In the genomic region with DNA sequence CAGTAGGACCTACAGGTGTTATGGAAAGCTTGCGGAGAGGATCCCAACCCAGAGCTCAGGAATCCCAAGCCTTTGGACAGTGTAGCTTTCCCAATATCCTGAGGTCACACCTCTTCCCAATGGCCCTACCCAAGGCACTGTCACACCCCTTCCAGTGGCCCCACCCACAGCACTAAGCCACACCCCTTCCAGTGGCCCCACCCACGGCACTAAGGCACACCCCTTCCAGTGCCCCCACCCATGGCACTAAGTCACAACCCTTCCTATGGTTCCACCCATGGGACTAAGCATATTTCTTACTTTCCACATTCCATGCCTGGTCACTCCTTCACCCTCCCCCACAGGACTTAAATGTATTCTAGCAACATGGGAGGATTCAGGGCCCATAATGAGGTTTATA, we compare ENCODE assay signal across 18 mouse cellular contexts. TPM values are rescaled to one million over a fixed set of nuclear protein-coding genes. Genes with fewer than 3 reads are reported as not detected.
DNase-seq lines count a peak whose midpoint lies in the region; ATAC-seq lines count a peak whose summit lies in the region.
"Had no signal": no experiment of that assay in that cellular context is flagged by ENCODE, and none has a peak within 500 bp of the region (broad histone marks: within the 10 kb centered on the region; RNA-seq: fewer than 3 reads in every experiment).

No protein-coding gene starts in this region.

- no peak overlapping the region for H3K9ac ChIP-seq in embryonic facial prominence, embryonic 15.5 days
- no peak overlapping the region for H3K9ac ChIP-seq in midbrain, embryonic 11.5 days (ENCODE audit: low read length)
- H3K9ac ChIP-seq in liver, embryonic 15.5 days, result no peak overlapping the region
- H3K9ac ChIP-seq in forebrain, embryonic 16.5 days (replicated peaks; ENCODE audit: low read depth, low read length), result no peak overlapping the region

- 65% methylated on average over 2 of the region's 2 CpGs for WGBS in embryonic facial prominence, embryonic 15.5 days
- WGBS in embryonic facial prominence, embryonic 10.5 days, result 82% methylated on average over 2 of the region's 2 CpGs
- WGBS in midbrain, embryonic 11.5 days, result 84% methylated on average over 2 of the region's 2 CpGs
- WGBS in midbrain, embryonic 10.5 days, result 86% methylated on average over 2 of the region's 2 CpGs
- 50% methylated on average over 2 of the region's 2 CpGs for WGBS in liver, embryonic 15.5 days (ENCODE audit: insufficient replicate concordance)
- 76% methylated on average over 2 of the region's 2 CpGs for WGBS in forebrain, embryonic 16.5 days

- no peak overlapping the region for H3K4me2 ChIP-seq in embryonic facial prominence, embryonic 15.5 days (replicated peaks)
- H3K4me2 ChIP-seq in midbrain, embryonic 11.5 days, result no peak overlapping the region
- no peak overlapping the region for H3K4me2 ChIP-seq in liver, embryonic 15.5 days
- H3K4me2 ChIP-seq in forebrain, embryonic 16.5 days (ENCODE audit: low read length), result no peak overlapping the region

- H3K9me3 ChIP-seq in embryonic facial prominence, embryonic 15.5 days (replicated peaks), result no peaks in the 10 kb centered on the region
- no peaks in the 10 kb centered on the region for H3K9me3 ChIP-seq in embryonic facial prominence, embryonic 10.5 days
- no peaks in the 10 kb centered on the region for H3K9me3 ChIP-seq in midbrain, embryonic 11.5 days (ENCODE audit: control insufficient read depth, low read length)
- no peaks in the 10 kb centered on the region for H3K9me3 ChIP-seq in midbrain, embryonic 10.5 days (replicated peaks)
- H3K9me3 ChIP-seq in liver, embryonic 15.5 days (replicated peaks), result no peaks in the 10 kb centered on the region
- H3K9me3 ChIP-seq in forebrain, embryonic 16.5 days (ENCODE audit: control insufficient read depth, low read length), result no peaks in the 10 kb centered on the region
- H3K9me3 ChIP-seq: heart, embryonic 10.5 days had no signal

- peak; percentile 15; the same call in 1 of the 2 replicates for ATAC-seq in embryonic facial prominence, embryonic 15.5 days (ENCODE audit: insufficient number of reproducible peaks, low FRiP score, low TSS enrichment, low read depth)
- ATAC-seq in midbrain, embryonic 11.5 days (ENCODE audit: low FRiP score), result 0 out of 2 replicates have a peak, but pooled peaks have one; percentile 24
- ATAC-seq in liver, embryonic 15.5 days (ENCODE audit: insufficient read depth), result peak; percentile 42; the same call in 1 of the 2 replicates
- no peak for ATAC-seq in forebrain, embryonic 16.5 days
- no peak for ATAC-seq in megakaryocyte, adult 5-6 weeks (ENCODE audit: poor library complexity, severe bottlenecking)
- ATAC-seq: hindbrain, postnatal 0 days had no signal

- no peak overlapping the region for H3K4me3 ChIP-seq in embryonic facial prominence, embryonic 15.5 days (replicated peaks)
- no peak overlapping the region for H3K4me3 ChIP-seq in embryonic facial prominence, embryonic 10.5 days
- H3K4me3 ChIP-seq in midbrain, embryonic 11.5 days (ENCODE audit: low read depth, low read length), result no peak overlapping the region
- H3K4me3 ChIP-seq in midbrain, embryonic 10.5 days, result no peak overlapping the region
- no peak overlapping the region for H3K4me3 ChIP-seq in liver, embryonic 15.5 days (replicated peaks)
- no peak overlapping the region for H3K4me3 ChIP-seq in forebrain, embryonic 16.5 days (replicated peaks; ENCODE audit: low read length)
- H3K4me3 ChIP-seq: heart, embryonic 10.5 days had no signal

- no peak overlapping the region for H3K27ac ChIP-seq in embryonic facial prominence, embryonic 15.5 days (replicated peaks)
- no peak overlapping the region for H3K27ac ChIP-seq in embryonic facial prominence, embryonic 10.5 days (replicated peaks)
- H3K27ac ChIP-seq in midbrain, embryonic 11.5 days (ENCODE audit: low read depth, low read length), result no peak overlapping the region
- no peak overlapping the region for H3K27ac ChIP-seq in midbrain, embryonic 10.5 days (replicated peaks)
- H3K27ac ChIP-seq in liver, embryonic 15.5 days (replicated peaks), result no peak overlapping the region
- H3K27ac ChIP-seq in forebrain, embryonic 16.5 days (ENCODE audit: low read length), result no peak overlapping the region
- H3K27ac ChIP-seq: heart, embryonic 10.5 days; hindbrain, postnatal 0 days had no signal

- H3K36me3 ChIP-seq in embryonic facial prominence, embryonic 15.5 days, result peaks cover 38% of the 10 kb centered on the region
- H3K36me3 ChIP-seq in embryonic facial prominence, embryonic 10.5 days (replicated peaks), result peaks cover 37% of the 10 kb centered on the region
- no peaks in the 10 kb centered on the region; the same call in 1 of the 2 replicates for H3K36me3 ChIP-seq in midbrain, embryonic 11.5 days (ENCODE audit: control insufficient read depth, insufficient read depth, low read length)
- H3K36me3 ChIP-seq in midbrain, embryonic 10.5 days, result peaks cover 19% of the 10 kb centered on the region
- H3K36me3 ChIP-seq in liver, embryonic 15.5 days (replicated peaks), result no peaks in the 10 kb centered on the region
- H3K36me3 ChIP-seq in forebrain, embryonic 16.5 days (ENCODE audit: control insufficient read depth, insufficient read depth), result peaks cover 9% of the 10 kb centered on the region; the same call in 1 of the 2 replicates

- no peak for DNase-seq in embryonic facial prominence, embryonic 10.5 days (ENCODE audit: low spot score)
- no peak for DNase-seq in midbrain, embryonic 11.5 days (ENCODE audit: low spot score, missing footprints)
- no peak for DNase-seq in midbrain, embryonic 10.5 days (ENCODE audit: low spot score)
- DNase-seq in urinary bladder, postnatal 36 days (ENCODE audit: low spot score in 2 of 2), result no peak
- DNase-seq: adrenal gland, postnatal 14 days; cerebellum, adult 8-10 months; gastrocnemius, postnatal 14 days; heart, postnatal 36 days; kidney, adult 9 months; thymus, postnatal 4 days had no signal

- no peaks in the 10 kb centered on the region for H3K27me3 ChIP-seq in embryonic facial prominence, embryonic 15.5 days
- no peaks in the 10 kb centered on the region for H3K27me3 ChIP-seq in embryonic facial prominence, embryonic 10.5 days (replicated peaks; ENCODE audit: low read depth, poor library complexity, severe bottlenecking)
- no peaks in the 10 kb centered on the region for H3K27me3 ChIP-seq in midbrain, embryonic 11.5 days (ENCODE audit: control insufficient read depth, insufficient read depth, low read length)
- no peaks in the 10 kb centered on the region for H3K27me3 ChIP-seq in midbrain, embryonic 10.5 days (ENCODE audit: low read depth, poor library complexity, severe bottlenecking)
- no peaks in the 10 kb centered on the region for H3K27me3 ChIP-seq in liver, embryonic 15.5 days
- H3K27me3 ChIP-seq in forebrain, embryonic 16.5 days (replicated peaks; ENCODE audit: control insufficient read depth, insufficient read depth, low read length), result no peaks in the 10 kb centered on the region

- no peaks in the 10 kb centered on the region for H3K4me1 ChIP-seq in embryonic facial prominence, embryonic 15.5 days
- 0 out of 2 replicates have a peak, but pooled peaks cover 2% of the 10 kb centered on the region for H3K4me1 ChIP-seq in embryonic facial prominence, embryonic 10.5 days
- H3K4me1 ChIP-seq in midbrain, embryonic 11.5 days (ENCODE audit: control insufficient read depth, insufficient read depth, low read length), result no peaks in the 10 kb centered on the region
- 0 out of 2 replicates have a peak, but pooled peaks cover 2% of the 10 kb centered on the region for H3K4me1 ChIP-seq in midbrain, embryonic 10.5 days
- H3K4me1 ChIP-seq in liver, embryonic 15.5 days (replicated peaks), result no peaks in the 10 kb centered on the region
- H3K4me1 ChIP-seq in forebrain, embryonic 16.5 days (replicated peaks; ENCODE audit: control insufficient read depth, insufficient read depth, low read length), result no peaks in the 10 kb centered on the region
- H3K4me1 ChIP-seq: heart, embryonic 10.5 days had no signal

RNA-seq across cellular contexts. Expression of a gene that starts 8.8 kb away (rescaled TPM):
- polyA plus RNA-seq in embryonic facial prominence, embryonic 15.5 days (2015; fragmentation: Nextera tagmentation; extraction: Ambion mirVana), result 23.2 and 25.4 TPM in 2 replicates
- 24.1 and 24.2 TPM in 2 replicates for polyA plus RNA-seq in embryonic facial prominence, embryonic 10.5 days (2016; fragmentation: Nextera tagmentation; extraction: Ambion mirVana)
- polyA plus RNA-seq in midbrain, embryonic 11.5 days (2014; fragmentation: Nextera tagmentation; extraction: Ambion mirVana), result 8.7 and 9.0 TPM in 2 replicates
- polyA plus RNA-seq in midbrain, embryonic 10.5 days (2016; fragmentation: Nextera tagmentation; extraction: Ambion mirVana), result 20.4 and 23.6 TPM in 2 replicates
- polyA plus RNA-seq in liver, embryonic 15.5 days (2015; fragmentation: Nextera tagmentation; extraction: Ambion mirVana), result 5.9 and 6.6 TPM in 2 replicates
- polyA plus RNA-seq in forebrain, embryonic 16.5 days (2015; fragmentation: Nextera tagmentation; extraction: Ambion mirVana), result 15.8 and 20.2 TPM in 2 replicates
- 4.4 and 8.4 TPM in 2 replicates for total RNA-seq in megakaryocyte, adult 5-6 weeks (2015)
- 4.9 and 6.5 TPM in 2 replicates for total RNA-seq in megakaryocyte, adult 5-6 weeks (2017)

RNA-seq across cellular contexts. Expression of a gene that starts 43.5 kb away (rescaled TPM):
- 0.59 and 0.64 TPM in 2 replicates for polyA plus RNA-seq in embryonic facial prominence, embryonic 15.5 days (2015; fragmentation: Nextera tagmentation; extraction: Ambion mirVana)
- polyA plus RNA-seq in embryonic facial prominence, embryonic 10.5 days (2016; fragmentation: Nextera tagmentation; extraction: Ambion mirVana), result 0.13 and 0.56 TPM in 2 replicates
- 0.23 and 0.40 TPM in 2 replicates for polyA plus RNA-seq in midbrain, embryonic 11.5 days (2014; fragmentation: Nextera tagmentation; extraction: Ambion mirVana)
- polyA plus RNA-seq in midbrain, embryonic 10.5 days (2016; fragmentation: Nextera tagmentation; extraction: Ambion mirVana), result 0.06 and 0.21 TPM in 2 replicates
- not detected in 2 replicates for polyA plus RNA-seq in liver, embryonic 15.5 days (2015; fragmentation: Nextera tagmentation; extraction: Ambion mirVana)
- polyA plus RNA-seq in forebrain, embryonic 16.5 days (2015; fragmentation: Nextera tagmentation; extraction: Ambion mirVana), result 0.14 and 0.35 TPM in 2 replicates
- total RNA-seq in megakaryocyte, adult 5-6 weeks (2015), result 0.38 and 0.87 TPM in 2 replicates
- total RNA-seq in megakaryocyte, adult 5-6 weeks (2017), result 0.66 and 1.6 TPM in 2 replicates
- total RNA-seq: liver, adult 2 months had no signal
- polyA plus RNA-seq: liver, adult 2 months; stomach, embryonic 14.5 days had no signal

RNA-seq across cellular contexts. Expression of a gene that starts 50.4 kb away (rescaled TPM):
- polyA plus RNA-seq in embryonic facial prominence, embryonic 15.5 days (2015; fragmentation: Nextera tagmentation; extraction: Ambion mirVana), result 19.5 and 20.4 TPM in 2 replicates
- 15.5 and 15.8 TPM in 2 replicates for polyA plus RNA-seq in embryonic facial prominence, embryonic 10.5 days (2016; fragmentation: Nextera tagmentation; extraction: Ambion mirVana)
- 12.3 and 12.8 TPM in 2 replicates for polyA plus RNA-seq in midbrain, embryonic 11.5 days (2014; fragmentation: Nextera tagmentation; extraction: Ambion mirVana)
- polyA plus RNA-seq in midbrain, embryonic 10.5 days (2016; fragmentation: Nextera tagmentation; extraction: Ambion mirVana), result 11.3 and 14.9 TPM in 2 replicates
- polyA plus RNA-seq in liver, embryonic 15.5 days (2015; fragmentation: Nextera tagmentation; extraction: Ambion mirVana), result 3.9 and 4.7 TPM in 2 replicates
- polyA plus RNA-seq in forebrain, embryonic 16.5 days (2015; fragmentation: Nextera tagmentation; extraction: Ambion mirVana), result 32.1 and 35.2 TPM in 2 replicates
- total RNA-seq in megakaryocyte, adult 5-6 weeks (2015), result 15.9 and 21.9 TPM in 2 replicates
- 84.3 and 87.5 TPM in 2 replicates for total RNA-seq in megakaryocyte, adult 5-6 weeks (2017)

RNA-seq across cellular contexts. Expression of a gene that starts 56.7 kb away (rescaled TPM):
- 163 and 170 TPM in 2 replicates for polyA plus RNA-seq in embryonic facial prominence, embryonic 15.5 days (2015; fragmentation: Nextera tagmentation; extraction: Ambion mirVana)
- polyA plus RNA-seq in embryonic facial prominence, embryonic 10.5 days (2016; fragmentation: Nextera tagmentation; extraction: Ambion mirVana), result 40.0 and 46.9 TPM in 2 replicates
- polyA plus RNA-seq in midbrain, embryonic 11.5 days (2014; fragmentation: Nextera tagmentation; extraction: Ambion mirVana), result 40.1 and 42.8 TPM in 2 replicates
- polyA plus RNA-seq in midbrain, embryonic 10.5 days (2016; fragmentation: Nextera tagmentation; extraction: Ambion mirVana), result 29.0 and 32.1 TPM in 2 replicates
- polyA plus RNA-seq in liver, embryonic 15.5 days (2015; fragmentation: Nextera tagmentation; extraction: Ambion mirVana), result 5.8 and 5.9 TPM in 2 replicates
- polyA plus RNA-seq in forebrain, embryonic 16.5 days (2015; fragmentation: Nextera tagmentation; extraction: Ambion mirVana), result 79.8 and 79.9 TPM in 2 replicates
- 39.0 and 39.4 TPM in 2 replicates for total RNA-seq in megakaryocyte, adult 5-6 weeks (2015)
- 26.4 and 49.5 TPM in 2 replicates for total RNA-seq in megakaryocyte, adult 5-6 weeks (2017)

Comparison
In these comparisons a context has a peak if more than half of its experiments do, and no peak if none do; other contexts are left out.
1. ATAC-seq: peak in embryonic facial prominence, embryonic 15.5 days (single experiment), midbrain, embryonic 11.5 days (single experiment) and liver, embryonic 15.5 days (single experiment); none in forebrain, embryonic 16.5 days (single experiment) and megakaryocyte, adult 5-6 weeks (single experiment).